Mouse (Mus musculus): ENCODE results near the gene Stx2.

Gene Stx2

GRCm38 (mm10) chr5:128953278-128954070, 54.9 kb downstream of the Stx2 start, which contains the start of gene Rimbp2:
Gene Rimbp2, minus strand, starts transcription at chr5:128953486.
- no peak for DNase-seq (ENCODE audit: low read depth)

GRCm38 (mm10) chr5:128952291-128953195, 55.8 kb downstream of the Stx2 start:
- no peak for DNase-seq (ENCODE audit: low read depth)

GRCm38 (mm10) chr5:128951472-128951871, 56.9 kb downstream of the Stx2 start:
- no peak for DNase-seq (ENCODE audit: low read depth)

GRCm38 (mm10) chr5:128947093-128947492, 61.3 kb downstream of the Stx2 start:
- DNase-seq (ENCODE audit: low read depth): peak; percentile 8

- DNase-seq (ENCODE audit: low read depth): no peak
These were observed 67.9 kb downstream of the Stx2 start for GRCm38 (mm10) chr5:128940436-128940835.

- no peak for DNase-seq (ENCODE audit: low read depth)
These were observed 72.9 kb downstream of the Stx2 start for GRCm38 (mm10) chr5:128935359-128935899.

Data from 416B (cell line).